Mouse (Mus musculus) forebrain, embryonic 15.5 days (tissue): ENCODE measurements around the gene Ccdc155. TPM values are rescaled to one million over a fixed set of nuclear protein-coding genes. Genes with fewer than 3 reads are reported as not detected.

Experiments used
- ATAC-seq: fragments of 200-750 bp; cut with Nextera tagmentation; replicated peaks from 2 replicates; pipeline ENCODE4 v1.8.0; 2017; ENCODE audit warnings: mild to moderate bottlenecking, moderate TSS enrichment, moderate library complexity
- H3K27ac ChIP-seq: fragments of 300-500 bp; sonication (generic); replicated peaks from 2 replicates; pipeline ENCODE4 v1.5.1; 2015; ENCODE audit warnings: mild to moderate bottlenecking, inconsistent platforms
- H3K27me3 ChIP-seq: fragments of 300-500 bp; sonication (generic); 2 replicates; pipeline ENCODE4 v1.6.1; 2015; ENCODE audit warnings: inconsistent platforms
- H3K36me3 ChIP-seq: fragments of 300-500 bp; sonication (generic); 2 replicates; pipeline ENCODE4 v1.6.1; 2015; ENCODE audit warnings: mild to moderate bottlenecking, inconsistent platforms
- H3K4me1 ChIP-seq: fragments of 300-500 bp; sonication (generic); 2 replicates; pipeline ENCODE4 v1.6.1; 2015; ENCODE audit warnings: inconsistent platforms
- H3K4me2 ChIP-seq: fragments of 300-500 bp; sonication (generic); replicated peaks from 2 replicates; pipeline ENCODE4 v1.6.1; 2015; ENCODE audit warnings: mild to moderate bottlenecking, inconsistent platforms
- H3K4me3 ChIP-seq: fragments of 300-500 bp; sonication (generic); 2 replicates; pipeline ENCODE4 v1.5.1; 2015; ENCODE audit warnings: mild to moderate bottlenecking, inconsistent platforms
- H3K9ac ChIP-seq: fragments of 300-500 bp; sonication (generic); replicated peaks from 2 replicates; pipeline ENCODE4 v1.6.1; 2015; ENCODE audit warnings: mild to moderate bottlenecking, inconsistent platforms
- H3K9me3 ChIP-seq: fragments of 300-500 bp; sonication (generic); 2 replicates; pipeline ENCODE4 v1.6.1; 2016; ENCODE audit warnings: inconsistent platforms
- WGBS: fragments of 180-500 bp; shearing (Covaris S2); methylation state at CpG from one replicate; pipeline ENCODE4 v1.1.7; 2015; ENCODE audit warnings: mixed read lengths; 5-methylcytosine and 5-hydroxymethylcytosine counted together
- polyA plus RNA-seq: library from polyadenylated mRNA; unstranded; fragments of >200 nt; fragmentation: Nextera tagmentation; extraction: Ambion mirVana; gene quantifications from 2 replicates; pipeline ENCODE4 v1.2.1, GENCODE M21; 2015

The Ccdc155 gene
- polyA plus RNA-seq, 1 experiment from 2014 or later: 0.74 TPM

DNA sequence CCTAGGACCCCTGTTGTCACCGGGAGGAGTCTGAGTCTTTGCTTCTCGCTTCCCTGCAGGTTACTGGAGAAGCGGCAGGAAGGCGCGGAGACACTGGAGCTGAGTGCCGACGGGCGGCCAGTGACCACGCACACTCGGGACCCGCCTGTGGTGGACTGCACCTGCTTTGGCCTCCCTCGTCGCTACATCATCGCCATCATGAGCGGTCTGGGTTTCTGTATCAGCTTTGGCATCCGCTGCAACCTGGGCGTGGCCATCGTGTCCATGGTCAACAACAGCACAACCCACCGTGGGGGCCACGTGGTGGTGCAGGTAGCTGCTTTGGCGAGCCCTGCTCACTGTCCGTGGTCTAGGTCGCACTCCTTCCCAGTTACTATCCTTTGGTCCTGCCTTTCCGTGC, 36.0 kb downstream of the Ccdc155 start:
- Histone ChIP-seq H3K4me3 (peak overlapping the region; percentile 6), H3K4me2 (peak overlapping the region; percentile 38), H3K36me3 (no peaks in the 10 kb centered on the region), H3K9me3 (no peaks in the 10 kb centered on the region), H3K4me1 (peaks cover 30% of the 10 kb centered on the region), H3K9ac (0 out of 2 replicates have a peak overlapping the region, but pooled peaks have one; percentile 0), H3K27me3 (peaks cover 75% of the 10 kb centered on the region), H3K27ac (no peak overlapping the region)
- ATAC-seq: no peak
- WGBS: 4% methylated on average over 24 of the region's 24 CpGs

DNA sequence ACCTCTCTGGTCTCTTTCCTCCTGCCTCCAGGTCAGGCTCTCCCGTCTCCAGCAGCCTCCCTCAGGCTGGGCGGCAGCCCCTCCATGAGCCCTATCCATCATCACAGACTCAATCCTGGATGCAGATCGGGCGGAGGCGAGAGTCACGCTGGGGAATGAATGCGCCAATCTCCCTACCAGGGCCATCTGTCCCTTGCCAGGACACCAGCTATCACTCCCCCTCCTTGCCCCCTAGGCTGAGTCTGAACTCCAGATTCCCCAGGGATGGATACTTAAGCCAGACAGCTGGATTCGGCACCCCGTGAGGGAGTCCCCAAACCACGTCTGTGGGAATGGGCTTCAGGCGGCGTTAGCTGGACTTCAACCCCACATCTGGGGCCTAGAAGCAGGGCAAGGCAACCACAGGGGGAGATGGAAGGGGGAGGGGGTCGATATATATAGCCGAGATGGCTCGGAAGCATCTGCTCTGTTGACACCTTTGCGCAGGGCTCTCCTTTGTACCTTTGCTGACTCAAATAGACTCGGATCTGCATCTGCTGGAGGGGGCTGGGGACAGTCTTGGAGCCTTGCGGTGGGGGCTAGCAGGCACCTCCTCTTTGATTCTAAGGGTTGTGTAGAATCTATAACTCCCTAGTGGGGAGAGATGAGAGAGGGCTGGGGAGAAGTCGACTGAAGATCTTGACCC, 36.8 kb downstream of the Ccdc155 start:
- H3K4me3 ChIP-seq: peak overlapping the region; percentile 27
- no peaks in the 10 kb centered on the region for H3K9me3 ChIP-seq
- 0 out of 2 replicates have a peak, but pooled peaks have one; percentile 31 for ATAC-seq
- H3K4me1 ChIP-seq: peaks cover 33% of the 10 kb centered on the region
- H3K4me2 ChIP-seq: peak overlapping the region; percentile 38
- WGBS: 1% methylated on average over 19 of the region's 19 CpGs
- peak overlapping the region; percentile 46 for H3K27ac ChIP-seq
- peaks cover 82% of the 10 kb centered on the region for H3K27me3 ChIP-seq
- H3K9ac ChIP-seq: 0 out of 2 replicates have a peak overlapping the region, but pooled peaks have one; percentile 23
- no peaks in the 10 kb centered on the region for H3K36me3 ChIP-seq

DNA sequence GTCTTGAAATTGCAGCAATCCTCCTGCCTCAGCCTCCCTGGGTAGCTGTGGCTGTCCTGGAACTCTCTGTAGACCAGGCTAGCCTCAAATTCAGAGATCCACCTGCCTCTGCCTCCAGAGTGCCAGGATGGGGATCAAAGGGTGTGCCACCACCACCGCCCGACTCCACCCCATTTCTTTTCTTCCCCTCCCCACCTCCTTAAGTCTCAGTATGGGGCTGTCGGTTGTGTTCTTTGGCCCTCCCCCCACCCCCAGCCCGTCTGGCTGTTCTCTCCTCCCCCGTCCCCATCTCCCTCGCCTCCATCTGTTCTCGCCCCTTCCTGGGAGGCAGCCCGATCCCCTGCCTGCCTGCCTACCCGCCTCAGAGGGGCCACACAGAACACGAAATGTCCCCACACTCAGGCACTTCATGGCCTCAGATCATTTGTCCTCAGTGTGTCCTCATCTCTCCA, 37.7 kb downstream of the Ccdc155 start:
- Histone ChIP-seq H3K9ac (no peak overlapping the region), H3K4me3 (peak overlapping the region; percentile 27; the same call in 1 of the 2 replicates), H3K36me3 (no peaks in the 10 kb centered on the region), H3K27me3 (peaks cover 77% of the 10 kb centered on the region), H3K27ac (peak overlapping the region; percentile 46), H3K9me3 (no peaks in the 10 kb centered on the region), H3K4me2 (peak overlapping the region; percentile 38), H3K4me1 (peaks cover 42% of the 10 kb centered on the region)
- 21% methylated on average over 10 of the region's 10 CpGs for WGBS
- 0 out of 2 replicates have a peak, but pooled peaks have one; percentile 12 for ATAC-seq

DNA sequence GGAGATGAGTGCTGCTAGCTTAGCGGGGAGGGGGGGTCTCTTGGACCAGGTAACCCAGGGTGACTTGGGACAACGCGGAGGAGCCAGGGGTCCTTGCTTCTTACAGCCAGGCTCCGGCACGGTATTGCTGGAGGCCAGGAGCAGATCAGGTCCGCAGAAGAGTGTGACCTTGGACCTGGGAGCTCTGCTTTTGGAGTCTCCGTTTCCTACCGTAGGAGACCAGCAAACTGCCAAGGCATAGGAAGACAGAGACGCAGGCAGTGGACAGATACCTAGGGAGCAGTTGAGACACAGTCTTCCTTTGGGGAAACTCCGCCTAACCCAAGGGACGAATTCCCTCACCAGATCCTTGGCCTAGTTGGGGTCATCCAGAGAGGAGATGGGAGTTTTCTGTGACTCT, 39.0 kb downstream of the Ccdc155 start:
- Histone ChIP-seq H3K9me3 (no peaks in the 10 kb centered on the region), H3K36me3 (no peaks in the 10 kb centered on the region), H3K27ac (0 out of 2 replicates have a peak overlapping the region, but pooled peaks have one; percentile 9), H3K9ac (no peak overlapping the region), H3K27me3 (peaks cover 67% of the 10 kb centered on the region), H3K4me3 (peak overlapping the region; percentile 49), H3K4me1 (peaks cover 48% of the 10 kb centered on the region), H3K4me2 (peak overlapping the region; percentile 55)
- WGBS: 39% methylated on average over 11 of the region's 11 CpGs
- no peak for ATAC-seq

DNA sequence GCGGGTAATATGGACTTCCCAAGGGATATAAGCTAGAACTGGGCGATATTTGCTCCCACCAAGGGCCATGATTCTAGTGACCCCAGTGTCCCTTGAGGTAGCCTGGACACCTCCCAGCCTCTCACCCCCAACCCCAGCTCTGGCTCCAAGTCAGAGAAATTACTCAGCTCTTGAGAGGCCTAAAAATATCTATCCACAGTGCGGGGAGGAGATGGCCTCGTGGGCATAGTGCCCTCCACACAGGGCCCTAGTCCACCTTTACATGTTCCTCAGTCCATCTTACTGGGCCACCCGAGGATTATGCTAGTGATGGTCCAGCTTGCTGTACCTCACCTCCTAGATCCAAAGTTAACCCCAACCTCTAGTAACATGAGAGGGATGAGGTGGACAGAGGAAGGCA, 39.9 kb downstream of the Ccdc155 start:
- Histone ChIP-seq H3K27ac (0 out of 2 replicates have a peak overlapping the region, but pooled peaks have one; percentile 27), H3K9me3 (no peaks in the 10 kb centered on the region), H3K27me3 (peaks cover 60% of the 10 kb centered on the region), H3K9ac (peak overlapping the region; percentile 52; the same call in 1 of the 2 replicates), H3K4me3 (peak overlapping the region; percentile 49), H3K36me3 (no peaks in the 10 kb centered on the region), H3K4me1 (peaks cover 48% of the 10 kb centered on the region), H3K4me2 (peak overlapping the region; percentile 55)
- no peak for ATAC-seq
- WGBS: 59% methylated on average over 5 of the region's 5 CpGs

DNA sequence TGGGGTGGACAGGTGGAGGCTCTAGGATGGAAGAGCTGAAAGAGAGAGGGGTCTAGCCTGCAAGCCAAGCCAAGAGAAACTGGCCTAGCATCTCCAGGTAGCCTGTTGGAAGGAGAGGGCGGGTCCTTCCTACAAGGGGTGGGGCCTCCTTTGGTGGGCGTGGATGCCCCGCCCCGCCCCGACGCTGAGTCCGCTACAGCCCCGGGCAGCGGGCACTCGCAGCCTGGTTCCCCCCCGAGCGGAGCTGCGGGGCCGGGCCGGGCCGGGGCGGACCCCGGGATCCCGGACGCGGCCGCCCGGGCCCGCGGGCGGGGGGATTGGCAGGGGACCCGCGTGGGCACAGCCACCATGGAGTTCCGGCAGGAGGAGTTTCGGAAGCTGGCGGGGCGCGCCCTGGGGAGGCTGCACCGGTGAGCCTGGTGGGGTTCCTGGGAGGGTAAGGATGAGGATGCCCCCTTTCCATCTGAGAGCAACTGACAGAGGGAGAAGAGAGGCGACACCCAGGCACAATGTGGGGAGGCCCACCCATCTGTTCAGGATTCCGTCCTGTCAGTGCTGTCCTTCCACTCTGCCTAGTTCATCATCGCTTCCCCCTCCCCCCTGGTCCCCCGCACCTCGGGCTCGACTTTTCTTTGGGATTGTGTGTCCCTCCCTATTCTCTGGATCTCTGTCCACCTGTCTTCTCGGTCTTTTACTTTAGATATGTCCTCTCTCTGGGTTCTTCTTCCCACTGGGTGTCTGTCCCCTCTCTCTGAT, 40.8 kb downstream of the Ccdc155 start, which contains the start of gene Slc17a7:
Gene Slc17a7 (plus strand): TSS at position 215 of the 756 bp plus-strand sequence.
- H3K27me3 ChIP-seq: peaks cover 51% of the 10 kb centered on the region
- no peaks in the 10 kb centered on the region for H3K36me3 ChIP-seq
- peak within 1 kb of the TSS; percentile 49 for H3K4me3 ChIP-seq
- H3K4me1 ChIP-seq: peaks cover 48% of the 10 kb centered on the region
- peak within 1 kb of the TSS; percentile 27; the same call in 1 of the 2 replicates for H3K27ac ChIP-seq
- H3K4me2 ChIP-seq: peak within 1 kb of the TSS; percentile 55
- peak within 1 kb of the TSS; percentile 52 for H3K9ac ChIP-seq
- no peaks in the 10 kb centered on the region for H3K9me3 ChIP-seq
- WGBS: 1% methylated on average over 40 of the region's 41 CpGs
- ATAC-seq: no peak

DNA sequence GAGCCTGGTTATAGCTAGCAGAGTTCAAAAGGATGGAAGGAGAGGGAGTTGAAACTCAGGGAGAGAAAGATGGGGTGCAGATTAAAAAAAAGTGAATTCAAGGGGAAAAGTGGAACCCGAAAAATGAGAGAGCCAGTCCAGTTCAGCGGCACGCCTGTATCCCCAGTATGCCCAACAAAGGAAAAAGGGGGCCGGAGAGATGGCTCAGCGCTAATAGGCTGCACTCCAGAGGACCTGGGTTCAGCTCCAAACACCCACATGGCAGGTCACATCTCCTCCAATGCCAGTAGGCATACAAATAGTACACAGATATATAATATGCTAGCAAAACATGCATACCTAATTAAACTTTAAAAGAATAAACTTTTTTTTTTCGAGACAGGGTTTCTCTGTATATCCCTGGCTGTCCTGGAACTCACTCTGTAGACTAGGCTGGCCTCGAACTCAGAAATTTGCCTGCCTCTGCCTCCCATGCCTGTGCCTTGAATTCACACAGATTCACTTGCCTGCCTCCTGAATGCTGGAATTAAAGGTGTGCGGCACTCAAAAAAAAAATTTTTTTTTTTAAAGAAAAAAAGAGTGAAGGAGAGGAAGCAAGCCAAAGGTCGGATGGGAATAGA, 41.6 kb downstream of the Ccdc155 start:
- 70% methylated on average over 9 of the region's 9 CpGs for WGBS

DNA sequence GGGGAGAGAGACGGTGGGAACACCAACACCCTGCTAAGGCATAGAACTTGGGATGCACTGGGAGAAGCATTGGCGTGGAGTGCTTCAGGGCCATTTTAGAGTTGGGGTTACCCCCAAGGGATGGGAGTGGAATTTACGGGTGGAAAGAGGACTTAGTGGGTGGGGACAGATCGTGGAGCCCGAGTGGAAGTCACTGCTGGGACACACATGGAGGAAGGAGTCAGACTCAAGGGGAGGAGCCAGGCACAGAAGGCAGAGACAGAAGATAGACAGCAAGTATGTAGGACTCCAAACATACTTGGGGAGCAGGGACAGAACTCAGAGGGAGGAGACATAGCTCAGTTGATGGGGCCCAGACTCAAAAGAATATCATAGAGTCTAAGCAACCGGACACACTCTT, 42.1 kb downstream of the Ccdc155 start:
- WGBS: 23% methylated on average over 6 of the region's 6 CpGs
- Histone ChIP-seq H3K4me3 (peak overlapping the region; percentile 32), H3K9ac (no peak overlapping the region; the same call in 1 of the 2 replicates), H3K9me3 (no peaks in the 10 kb centered on the region), H3K4me2 (peak overlapping the region; percentile 44), H3K4me1 (peaks cover 34% of the 10 kb centered on the region), H3K27me3 (peaks cover 40% of the 10 kb centered on the region), H3K36me3 (0 out of 2 replicates have a peak, but pooled peaks cover 2% of the 10 kb centered on the region), H3K27ac (peak overlapping the region; percentile 26)
- no peak for ATAC-seq

More for the DNA sequence above, 41.6 kb downstream of the Ccdc155 start:
- H3K4me1 ChIP-seq: peaks cover 40% of the 10 kb centered on the region
- no peaks in the 10 kb centered on the region for H3K9me3 ChIP-seq
- H3K4me3 ChIP-seq: peak overlapping the region; percentile 49; the same call in 1 of the 2 replicates
- H3K27me3 ChIP-seq: peaks cover 45% of the 10 kb centered on the region
- H3K4me2 ChIP-seq: no peak overlapping the region
- 0 out of 2 replicates have a peak, but pooled peaks cover 2% of the 10 kb centered on the region for H3K36me3 ChIP-seq
- no peak for ATAC-seq
- no peak overlapping the region for H3K9ac ChIP-seq
- H3K27ac ChIP-seq: no peak overlapping the region

DNA sequence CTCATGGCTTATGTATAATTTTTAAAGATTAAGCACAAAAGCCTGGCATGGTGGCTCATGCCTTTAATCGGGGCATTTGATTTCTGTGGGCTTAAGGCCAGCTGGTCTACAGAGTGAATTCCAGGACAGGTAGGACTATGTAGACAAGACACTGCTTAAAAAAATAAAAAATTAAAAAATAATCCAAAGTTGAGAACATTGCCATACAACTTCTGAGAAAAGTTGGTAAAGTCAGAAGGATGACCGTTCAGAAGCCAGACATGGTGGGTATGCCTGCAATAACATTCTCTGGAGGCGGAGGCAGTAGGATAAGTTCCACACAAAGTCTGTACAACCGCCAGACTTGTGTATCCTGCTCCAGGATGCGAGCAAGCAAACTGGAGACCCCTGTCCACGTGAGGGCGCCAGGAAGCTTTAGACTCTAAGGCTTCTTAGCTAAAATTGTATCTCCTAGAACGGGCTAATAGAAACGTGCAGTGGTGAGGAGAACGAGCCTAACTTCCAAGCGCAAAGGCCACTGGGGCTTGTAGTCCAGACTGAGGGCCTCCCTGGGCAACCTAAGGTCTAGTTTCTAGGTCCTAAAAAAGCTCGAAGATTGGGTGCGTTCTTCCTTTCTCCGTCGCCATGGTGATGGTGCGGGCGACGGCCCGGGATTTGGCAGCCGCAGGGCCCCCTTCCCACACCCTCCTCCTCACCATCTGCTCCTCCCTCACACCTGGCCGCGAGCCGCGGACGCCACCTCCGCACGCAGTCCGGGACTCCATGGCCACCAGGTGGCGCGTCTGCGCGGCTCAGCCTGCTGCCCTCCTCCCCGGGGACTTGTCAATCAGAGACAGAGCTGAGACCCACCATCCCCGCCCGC, 42.8 kb downstream of the Ccdc155 start:
- Histone ChIP-seq H3K27ac (peak overlapping the region; percentile 26), H3K9me3 (no peaks in the 10 kb centered on the region), H3K4me3 (peak overlapping the region; percentile 32), H3K27me3 (peaks cover 37% of the 10 kb centered on the region), H3K9ac (no peak overlapping the region; the same call in 1 of the 2 replicates), H3K4me1 (peaks cover 29% of the 10 kb centered on the region), H3K4me2 (peak overlapping the region; percentile 44), H3K36me3 (0 out of 2 replicates have a peak, but pooled peaks cover 2% of the 10 kb centered on the region)
- peak; percentile 89 for ATAC-seq
- WGBS: 4% methylated on average over 35 of the region's 35 CpGs

DNA sequence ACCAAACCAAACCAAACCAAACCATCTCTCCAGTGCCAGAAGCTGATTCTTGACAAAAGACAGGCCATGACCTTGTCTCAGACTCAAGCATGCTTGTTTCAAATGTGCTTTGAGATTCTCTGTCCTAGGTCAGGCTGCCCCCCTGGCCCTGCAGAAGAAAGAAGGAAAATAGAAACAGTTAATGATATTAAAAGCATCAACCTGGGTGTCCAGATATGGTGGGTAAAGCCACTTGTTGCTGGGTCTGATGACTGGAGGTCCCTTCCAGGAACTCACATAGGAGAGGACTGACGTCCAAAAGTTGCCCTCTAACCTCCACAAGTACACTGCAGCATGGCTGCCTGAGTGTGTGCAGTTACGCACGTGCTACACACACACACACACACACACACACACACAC, 43.8 kb downstream of the Ccdc155 start:
- Histone ChIP-seq H3K9me3 (no peaks in the 10 kb centered on the region), H3K4me2 (no peak overlapping the region), H3K4me1 (peaks cover 24% of the 10 kb centered on the region), H3K9ac (no peak overlapping the region), H3K4me3 (no peak overlapping the region), H3K27me3 (peaks cover 27% of the 10 kb centered on the region), H3K36me3 (0 out of 2 replicates have a peak, but pooled peaks cover 2% of the 10 kb centered on the region), H3K27ac (no peak overlapping the region)
- ATAC-seq: no peak
- 95% methylated on average over 3 of the region's 3 CpGs for WGBS

DNA sequence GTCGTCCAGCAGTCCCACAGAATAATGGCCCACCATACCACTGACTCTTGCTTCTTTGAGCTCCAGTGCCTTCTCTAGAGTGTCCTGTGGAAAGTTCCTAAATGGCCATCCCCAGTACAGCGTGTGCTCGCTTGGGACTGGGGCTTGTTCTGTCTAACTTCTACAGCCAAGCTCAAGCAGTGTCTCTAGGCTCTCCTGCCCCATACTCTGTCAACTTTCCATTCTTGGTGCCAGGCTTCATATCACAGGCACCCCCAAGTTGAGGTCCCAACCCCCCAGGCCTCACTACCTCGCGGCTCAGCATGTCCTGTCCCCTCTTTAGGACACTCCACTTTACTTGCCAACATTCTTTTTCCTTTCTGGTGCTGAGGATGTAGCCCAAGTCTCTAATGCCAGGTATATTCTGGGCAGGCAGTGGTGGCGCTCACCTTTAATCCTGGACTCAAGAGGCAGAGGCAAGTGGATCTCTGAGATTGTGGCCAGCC, 44.3 kb downstream of the Ccdc155 start:
- 91% methylated on average over 6 of the region's 6 CpGs for WGBS
- no peak for ATAC-seq

More for the DNA sequence above, 44.3 kb downstream of the Ccdc155 start:
- Histone ChIP-seq H3K4me1 (peaks cover 24% of the 10 kb centered on the region), H3K27me3 (peaks cover 22% of the 10 kb centered on the region), H3K27ac (no peak overlapping the region), H3K9ac (no peak overlapping the region), H3K9me3 (no peaks in the 10 kb centered on the region), H3K4me2 (no peak overlapping the region), H3K4me3 (no peak overlapping the region), H3K36me3 (0 out of 2 replicates have a peak, but pooled peaks cover 2% of the 10 kb centered on the region)
